Mouse (Mus musculus) stomach, postnatal 0 days (tissue): ENCODE data around the gene Tctn1.

Experiments
- CTCF ChIP-seq: IDR thresholded peaks from 2 replicates; pipeline ENCODE4 v1.5.1; 2016; ENCODE audit warnings: antibody characterized with exemption, low read depth, mild to moderate bottlenecking, moderate library complexity
- EP300 ChIP-seq: optimal IDR thresholded peaks from 2 replicates; pipeline ENCODE3; 2016; ENCODE audit warnings: antibody characterized with exemption

GRCm38 (mm10) chr5:122200872-122201271 lies 63.4 kb downstream of the Tctn1 start:
- no peak for TF ChIP-seq EP300
- no peak for TF ChIP-seq CTCF
